Mouse (Mus musculus): ENCODE results near the gene Gpr158. TPM values are rescaled to one million over a fixed set of nuclear protein-coding genes. Genes with fewer than 3 reads are reported as not detected.

Gpr158 gene
- polyA plus RNA-seq, 1 experiment: not detected

DNA sequence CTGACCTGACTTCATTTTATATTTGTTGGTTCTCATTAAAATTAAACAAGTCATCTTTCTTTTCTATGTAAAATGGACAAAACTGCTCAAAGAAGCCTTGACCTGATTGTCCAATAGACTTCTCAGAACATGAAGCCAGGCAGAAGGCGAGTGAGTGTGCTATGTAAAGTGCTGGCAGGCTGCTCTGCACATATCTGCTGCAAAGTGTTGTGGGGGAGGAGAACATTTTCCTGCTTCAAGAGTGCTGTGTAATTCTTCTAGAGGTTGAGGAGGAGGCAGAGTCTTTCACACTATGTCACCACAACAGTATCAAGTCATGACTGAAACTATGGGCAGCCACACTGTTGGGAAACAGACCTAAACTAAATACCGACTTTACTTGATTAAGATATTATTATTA is 12.2 kb downstream of the Gpr158 start:
- Histone ChIP-seq H3ac (ENCODE audit: control insufficient read depth, insufficient read length, low read depth) (no peak overlapping the region), H3K36me3 (ENCODE audit: control insufficient read depth, insufficient read depth) (no peaks in the 10 kb centered on the region), H3K79me2 (ENCODE audit: control insufficient read depth, insufficient read depth) (no peaks in the 10 kb centered on the region), H3K4me3 (ENCODE audit: insufficient read depth, poor library complexity, severe bottlenecking) (no peak overlapping the region), H3K27me3 (ENCODE audit: control insufficient read depth, insufficient read depth, insufficient read length) (no peaks in the 10 kb centered on the region), H3K79me3 (ENCODE audit: low read depth) (no peaks in the 10 kb centered on the region)
- TF ChIP-seq MYOG (IDR thresholded peaks at IDR 0.05; ENCODE audit: control insufficient read depth, extremely low read depth, insufficient read length): no peak
- no peak for TF ChIP-seq FOSL1 (IDR thresholded peaks at IDR 0.05; ENCODE audit: insufficient read depth, low read length, poor library complexity, severe bottlenecking)
- TF ChIP-seq CTCF (IDR thresholded peaks at IDR 0.05; ENCODE audit: control insufficient read depth, insufficient read depth, insufficient read length): no peak
- no peak for TF ChIP-seq CEBPB (IDR thresholded peaks at IDR 0.05; ENCODE audit: low read depth)
- TF ChIP-seq USF1 (IDR thresholded peaks at IDR 0.05; ENCODE audit: low read depth): no peak
- TF ChIP-seq MYOD1 (IDR thresholded peaks at IDR 0.05; ENCODE audit: control insufficient read depth, insufficient read length, low read depth): no peak
- no peak for TF ChIP-seq MAX (IDR thresholded peaks at IDR 0.05)

GRCm38 (mm10) chr2:21392727-21393126 is 25.4 kb downstream of the Gpr158 start:
- no peak for TF ChIP-seq FOSL1 (IDR thresholded peaks at IDR 0.05; ENCODE audit: insufficient read depth, low read length, poor library complexity, severe bottlenecking)
- TF ChIP-seq MAX (IDR thresholded peaks at IDR 0.05): no peak
- TF ChIP-seq MYOD1 (IDR thresholded peaks at IDR 0.05; ENCODE audit: control insufficient read depth, insufficient read length, low read depth): no peak
- no peak for TF ChIP-seq USF1 (IDR thresholded peaks at IDR 0.05; ENCODE audit: low read depth)
- TF ChIP-seq MYOG (IDR thresholded peaks at IDR 0.05; ENCODE audit: control insufficient read depth, extremely low read depth, insufficient read length): no peak
- no peak for TF ChIP-seq CTCF (IDR thresholded peaks at IDR 0.05; ENCODE audit: control insufficient read depth, insufficient read depth, insufficient read length)
- TF ChIP-seq CEBPB (IDR thresholded peaks at IDR 0.05; ENCODE audit: low read depth): no peak
- H3K27me3 ChIP-seq (ENCODE audit: control insufficient read depth, insufficient read depth, insufficient read length): no peaks in the 10 kb centered on the region

GRCm38 (mm10) chr2:21397347-21397746 is 30.0 kb downstream of the Gpr158 start:
- Histone ChIP-seq H3K79me3 (ENCODE audit: low read depth) (no peaks in the 10 kb centered on the region), H3K36me3 (ENCODE audit: control insufficient read depth, insufficient read depth) (no peaks in the 10 kb centered on the region), H3K4me3 (ENCODE audit: insufficient read depth, poor library complexity, severe bottlenecking) (no peak overlapping the region), H3K27me3 (ENCODE audit: control insufficient read depth, insufficient read depth, insufficient read length) (no peaks in the 10 kb centered on the region), H3K79me2 (ENCODE audit: control insufficient read depth, insufficient read depth) (no peaks in the 10 kb centered on the region), H3ac (ENCODE audit: control insufficient read depth, insufficient read length, low read depth) (no peak overlapping the region)
- TF ChIP-seq MAX (IDR thresholded peaks at IDR 0.05): no peak
- TF ChIP-seq USF1 (IDR thresholded peaks at IDR 0.05; ENCODE audit: low read depth): no peak
- no peak for TF ChIP-seq CTCF (IDR thresholded peaks at IDR 0.05; ENCODE audit: control insufficient read depth, insufficient read depth, insufficient read length)
- no peak for TF ChIP-seq MYOG (IDR thresholded peaks at IDR 0.05; ENCODE audit: control insufficient read depth, extremely low read depth, insufficient read length)
- no peak for TF ChIP-seq CEBPB (IDR thresholded peaks at IDR 0.05; ENCODE audit: low read depth)
- TF ChIP-seq MYOD1 (IDR thresholded peaks at IDR 0.05; ENCODE audit: control insufficient read depth, insufficient read length, low read depth): no peak
- TF ChIP-seq FOSL1 (IDR thresholded peaks at IDR 0.05; ENCODE audit: insufficient read depth, low read length, poor library complexity, severe bottlenecking): no peak

More at GRCm38 (mm10) chr2:21392727-21393126, 25.4 kb downstream of the Gpr158 start:
- no peak overlapping the region for H3K4me3 ChIP-seq (ENCODE audit: insufficient read depth, poor library complexity, severe bottlenecking)
- no peak overlapping the region for H3ac ChIP-seq (ENCODE audit: control insufficient read depth, insufficient read length, low read depth)
- H3K36me3 ChIP-seq (ENCODE audit: control insufficient read depth, insufficient read depth): no peaks in the 10 kb centered on the region
- no peaks in the 10 kb centered on the region for H3K79me2 ChIP-seq (ENCODE audit: control insufficient read depth, insufficient read depth)
- H3K79me3 ChIP-seq (ENCODE audit: low read depth): no peaks in the 10 kb centered on the region

DNA sequence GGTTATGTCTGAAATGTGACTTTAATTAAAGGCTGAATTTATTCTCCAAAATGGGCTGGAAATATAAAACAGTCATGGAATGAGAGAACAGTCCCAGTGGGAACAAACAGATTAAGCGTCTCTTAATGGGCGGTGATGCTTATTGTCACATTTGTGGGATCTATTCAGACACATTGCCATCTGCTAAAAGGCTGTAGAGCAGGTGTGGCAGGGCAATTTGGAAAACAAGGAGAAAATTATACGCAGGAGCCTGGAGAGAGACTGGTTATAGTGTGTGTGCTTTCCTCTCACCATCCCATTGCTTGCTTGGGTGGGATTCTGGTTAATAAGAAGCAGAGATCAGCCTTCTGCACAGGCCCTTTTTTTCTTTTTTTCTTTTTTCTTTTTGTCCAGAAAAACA is 32.3 kb downstream of the Gpr158 start:
- Histone ChIP-seq H3K36me3 (ENCODE audit: control insufficient read depth, insufficient read depth) (no peaks in the 10 kb centered on the region), H3K27me3 (ENCODE audit: control insufficient read depth, insufficient read depth, insufficient read length) (no peaks in the 10 kb centered on the region), H3K79me2 (ENCODE audit: control insufficient read depth, insufficient read depth) (no peaks in the 10 kb centered on the region), H3ac (ENCODE audit: control insufficient read depth, insufficient read length, low read depth) (no peak overlapping the region), H3K79me3 (ENCODE audit: low read depth) (no peaks in the 10 kb centered on the region), H3K4me3 (ENCODE audit: insufficient read depth, poor library complexity, severe bottlenecking) (no peak overlapping the region)
- TF ChIP-seq CTCF (IDR thresholded peaks at IDR 0.05; ENCODE audit: control insufficient read depth, insufficient read depth, insufficient read length) (no peak), MYOD1 (IDR thresholded peaks at IDR 0.05; ENCODE audit: control insufficient read depth, insufficient read length, low read depth) (no peak), USF1 (IDR thresholded peaks at IDR 0.05; ENCODE audit: low read depth) (no peak), MAX (IDR thresholded peaks at IDR 0.05) (no peak), CEBPB (IDR thresholded peaks at IDR 0.05; ENCODE audit: low read depth) (no peak), MYOG (IDR thresholded peaks at IDR 0.05; ENCODE audit: control insufficient read depth, extremely low read depth, insufficient read length) (no peak), FOSL1 (IDR thresholded peaks at IDR 0.05; ENCODE audit: insufficient read depth, low read length, poor library complexity, severe bottlenecking) (no peak)

DNA sequence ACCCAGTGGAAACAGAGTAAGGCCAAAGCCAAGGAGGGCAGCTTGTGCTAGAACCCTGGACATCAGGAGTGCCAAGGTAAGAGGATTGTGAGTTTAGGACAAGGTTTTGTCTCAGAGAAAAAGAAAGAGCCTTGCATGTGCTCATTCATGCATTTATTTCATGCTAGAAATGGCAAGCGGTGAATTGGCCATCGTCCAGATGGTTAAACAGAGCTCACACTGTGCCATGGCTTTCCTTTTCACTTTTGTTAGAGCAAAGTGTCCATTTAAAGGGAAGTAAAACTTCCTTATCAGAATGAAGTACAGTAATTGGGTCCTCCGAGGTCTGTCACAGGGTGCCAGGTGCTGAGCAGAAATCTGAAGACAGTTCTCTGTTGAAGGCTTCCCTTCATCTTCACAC is 38.3 kb downstream of the Gpr158 start:
- H3ac ChIP-seq (ENCODE audit: control insufficient read depth, insufficient read length, low read depth): no peak overlapping the region
- H3K36me3 ChIP-seq (ENCODE audit: control insufficient read depth, insufficient read depth): no peaks in the 10 kb centered on the region
- TF ChIP-seq MAX (IDR thresholded peaks at IDR 0.05): no peak
- no peak for TF ChIP-seq MYOD1 (IDR thresholded peaks at IDR 0.05; ENCODE audit: control insufficient read depth, insufficient read length, low read depth)
- no peak for TF ChIP-seq USF1 (IDR thresholded peaks at IDR 0.05; ENCODE audit: low read depth)
- no peak for TF ChIP-seq CEBPB (IDR thresholded peaks at IDR 0.05; ENCODE audit: low read depth)
- no peak for TF ChIP-seq FOSL1 (IDR thresholded peaks at IDR 0.05; ENCODE audit: insufficient read depth, low read length, poor library complexity, severe bottlenecking)
- no peak for TF ChIP-seq CTCF (IDR thresholded peaks at IDR 0.05; ENCODE audit: control insufficient read depth, insufficient read depth, insufficient read length)
- TF ChIP-seq MYOG (IDR thresholded peaks at IDR 0.05; ENCODE audit: control insufficient read depth, extremely low read depth, insufficient read length): no peak
- no peaks in the 10 kb centered on the region for H3K79me3 ChIP-seq (ENCODE audit: low read depth)
- H3K79me2 ChIP-seq (ENCODE audit: control insufficient read depth, insufficient read depth): no peaks in the 10 kb centered on the region
- H3K27me3 ChIP-seq (ENCODE audit: control insufficient read depth, insufficient read depth, insufficient read length): no peaks in the 10 kb centered on the region
- no peak overlapping the region for H3K4me3 ChIP-seq (ENCODE audit: insufficient read depth, poor library complexity, severe bottlenecking)
